Mouse (Mus musculus) embryo, embryonic 11.5 days (tissue): Measurements from ENCODE around the gene Fam124b.

Experiments
- DNase-seq: peaks from one replicate; pipeline ENCODE4 v3.0.0-alpha.2; 2012; ENCODE audit warnings: low read depth, low spot score

The Fam124b gene

DNA sequence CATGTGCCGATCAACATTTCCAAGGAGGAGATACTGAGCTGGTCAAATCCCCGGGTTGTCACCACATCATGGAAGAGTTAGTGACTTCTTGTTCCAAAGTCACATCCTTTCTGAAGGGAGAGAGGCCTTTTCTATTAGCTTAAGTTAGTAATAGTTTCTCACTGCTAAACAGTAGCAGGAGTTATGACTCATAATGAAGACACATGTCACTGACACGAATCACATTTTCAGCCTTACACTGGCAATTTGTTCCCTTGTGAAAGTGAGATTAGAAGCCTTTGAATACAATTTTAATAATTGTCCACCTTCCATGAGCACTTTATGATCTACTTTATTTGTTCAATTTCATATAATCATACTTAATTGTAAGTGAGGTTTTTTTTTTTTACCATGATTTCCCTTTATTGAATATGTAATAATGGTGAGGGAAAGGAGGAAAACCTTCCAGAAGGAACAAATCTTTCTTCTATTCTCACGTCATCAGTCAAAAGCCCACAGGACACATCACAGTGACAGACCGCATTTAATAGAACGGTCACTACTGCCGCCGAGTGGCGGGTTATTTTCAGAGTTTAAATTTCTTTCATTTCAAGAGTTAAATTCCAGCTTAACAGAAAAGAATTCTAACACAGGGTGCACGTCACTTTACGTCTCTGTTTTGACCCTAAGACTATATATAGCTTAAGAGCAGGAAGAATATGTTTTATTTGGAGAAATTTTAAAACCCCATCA is 40.5 kb downstream of the Fam124b start:
- no peak for DNase-seq

DNA sequence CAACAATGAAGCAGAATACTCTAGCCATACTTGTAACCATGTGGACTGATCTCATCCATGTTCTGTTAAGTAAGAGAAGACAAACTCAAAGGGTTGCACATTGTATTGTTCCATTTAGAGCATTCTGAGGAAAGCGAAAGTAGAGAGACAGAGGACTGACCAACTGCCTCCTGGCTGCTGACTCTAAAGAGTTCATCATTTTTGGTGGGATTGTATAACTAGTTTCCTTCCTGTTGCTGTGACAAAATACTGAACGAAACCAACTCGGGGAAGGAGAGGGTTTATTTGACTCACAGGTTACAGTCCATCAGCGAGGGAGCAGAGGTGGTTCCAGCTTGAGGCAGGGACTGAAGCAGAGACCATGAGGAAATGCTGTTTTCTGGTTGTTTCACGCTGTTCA is 50.6 kb downstream of the Fam124b start:
- no peak for DNase-seq

DNA sequence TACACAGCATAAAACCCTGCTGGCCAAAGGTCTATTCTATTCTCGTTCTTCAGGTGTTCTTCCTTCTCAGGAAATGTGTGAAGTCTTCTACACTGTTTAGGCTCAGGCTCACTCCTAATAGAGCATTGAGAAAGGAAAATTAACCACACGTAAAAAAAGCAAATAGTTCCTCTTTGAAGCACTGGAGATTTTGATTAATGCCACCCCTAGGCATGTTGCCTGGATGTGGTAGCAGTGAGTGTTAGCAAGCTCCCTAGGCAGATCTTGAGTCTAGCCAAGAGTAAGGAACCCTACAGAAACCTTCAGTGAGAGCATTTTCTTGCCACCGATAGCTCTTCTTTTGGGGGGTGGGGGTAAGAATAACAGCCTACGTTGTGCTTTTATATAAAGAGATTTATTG is 51.7 kb downstream of the Fam124b start:
- no peak for DNase-seq

DNA sequence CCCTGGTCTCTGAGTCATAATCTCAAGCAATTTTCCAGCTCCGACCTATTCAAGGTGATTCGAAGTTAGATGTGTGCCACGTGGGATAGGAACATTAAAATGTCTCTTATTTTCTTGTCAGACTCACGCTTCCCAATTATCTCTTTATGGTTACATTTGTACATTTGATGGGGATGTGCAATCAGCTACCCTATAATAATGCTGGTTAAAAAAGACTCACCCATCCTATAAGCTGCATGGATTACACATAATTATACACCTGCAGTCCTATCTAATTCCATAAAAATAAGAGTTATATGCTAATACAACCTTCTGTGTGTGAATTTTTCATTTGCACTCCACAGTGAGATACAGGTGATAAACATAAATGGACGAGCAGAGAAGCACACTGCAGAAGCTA is 52.9 kb downstream of the Fam124b start:
- no peak for DNase-seq

DNA sequence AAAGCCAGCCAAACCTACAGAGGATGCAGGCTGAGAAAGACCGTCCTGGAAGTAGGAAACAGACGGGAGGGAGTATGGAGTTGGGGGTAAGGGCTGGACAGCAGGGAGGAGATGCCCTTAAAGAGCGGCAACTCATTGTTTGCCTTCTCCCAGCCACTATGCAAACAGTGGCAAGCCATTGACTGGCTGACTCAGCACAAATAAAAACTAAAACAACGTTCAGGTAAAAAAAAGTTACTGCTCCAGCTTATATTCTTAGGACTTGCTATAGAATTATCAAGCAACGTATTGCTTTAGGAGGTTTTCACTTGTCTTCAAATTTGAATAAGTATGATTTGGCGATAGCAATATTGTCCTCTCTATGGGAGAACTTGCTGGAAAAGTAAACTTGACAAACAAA is 55.3 kb downstream of the Fam124b start:
- DNase-seq: no peak

DNA sequence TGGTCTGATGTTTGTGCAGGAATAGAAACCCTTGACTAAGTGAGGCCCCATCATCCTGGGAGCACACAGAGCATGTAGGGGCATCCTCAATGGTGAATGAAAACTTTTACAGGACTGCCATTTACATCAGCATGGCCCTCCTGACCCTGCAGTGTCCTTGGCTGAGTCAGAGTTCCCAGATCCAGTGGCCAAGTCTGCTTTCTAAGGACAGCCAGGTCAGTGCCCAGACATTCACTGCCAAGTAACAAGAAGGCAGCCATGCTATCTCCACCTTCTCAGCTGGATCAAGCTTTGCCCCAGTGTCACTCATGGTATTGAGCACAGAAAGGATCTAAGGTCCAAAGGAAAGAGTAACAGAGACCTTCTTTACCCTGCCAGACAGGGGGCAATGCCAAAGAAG is 58.7 kb downstream of the Fam124b start:
- DNase-seq: no peak

DNA sequence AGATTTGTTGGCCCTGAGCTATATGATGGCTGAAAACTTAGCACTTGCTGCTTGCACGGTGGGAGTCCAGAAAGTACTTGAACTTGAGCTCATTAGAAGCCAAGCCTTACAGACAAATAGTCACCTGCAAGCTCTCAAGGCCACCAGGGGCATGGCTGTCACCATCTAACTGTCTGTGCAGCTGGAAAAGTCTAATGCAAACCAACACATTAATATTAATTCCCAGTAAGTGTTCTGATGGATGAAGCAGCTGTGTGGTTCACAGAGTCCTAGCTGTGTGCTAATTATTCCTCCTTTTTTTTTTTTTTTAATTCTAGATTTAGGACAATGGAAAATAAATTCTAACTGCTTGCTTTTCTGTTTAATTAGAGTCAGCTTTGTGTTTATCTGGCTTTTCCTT is 63.4 kb downstream of the Fam124b start:
- no peak for DNase-seq

DNA sequence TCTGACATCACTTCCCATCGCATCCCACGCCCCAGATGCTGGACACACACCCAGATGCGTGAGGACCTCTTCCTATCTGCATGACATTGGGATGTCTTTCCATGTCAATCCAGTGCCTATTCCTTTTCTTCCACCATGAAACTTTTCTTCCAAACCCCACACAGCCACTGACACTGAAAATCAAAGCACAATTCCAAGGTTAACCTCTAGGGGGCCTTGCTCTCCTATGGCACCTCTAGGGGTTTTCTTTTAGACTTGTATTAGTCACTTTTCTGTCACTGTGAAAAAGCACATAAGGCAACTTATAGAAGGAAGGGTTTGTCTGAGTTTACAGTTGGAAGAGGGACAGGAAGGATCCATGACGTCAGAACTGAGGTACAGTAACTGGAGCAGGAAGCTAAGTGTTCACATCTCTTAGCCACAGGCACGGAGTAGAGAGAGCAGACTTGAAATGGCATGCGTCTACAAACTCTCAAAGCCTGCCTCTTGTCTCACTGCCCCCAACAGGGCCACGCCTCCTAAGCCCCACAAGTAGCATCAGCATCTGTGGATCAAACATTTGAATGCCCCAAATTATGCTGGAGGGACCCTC is 65.1 kb downstream of the Fam124b start:
- no peak for DNase-seq

DNA sequence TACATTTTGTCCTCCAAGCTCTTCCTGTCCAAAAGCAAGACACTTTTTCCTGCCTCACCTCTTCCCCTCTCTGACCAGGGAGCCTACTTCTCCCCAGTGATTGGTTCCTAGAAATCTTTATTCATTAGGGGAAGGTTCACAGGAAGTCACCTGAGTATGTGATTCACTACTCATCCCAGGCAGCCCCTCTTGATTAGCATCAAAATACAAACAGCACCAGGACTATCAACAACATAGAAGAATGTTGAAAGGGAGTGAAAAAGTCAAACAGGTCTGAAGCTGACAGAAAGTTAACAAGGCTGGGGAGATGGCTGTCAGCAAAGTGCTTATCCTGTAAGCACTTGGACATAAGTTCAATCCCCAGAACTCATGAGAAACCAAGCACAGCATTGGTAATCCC is 67.6 kb downstream of the Fam124b start:
- no peak for DNase-seq
